Mouse (Mus musculus): ENCODE data around the gene Lgals3. TPM values are rescaled to one million over a fixed set of nuclear protein-coding genes. Genes with fewer than 3 reads are reported as not detected.
A peak's percentile ranks its signal among the peaks of the same experiment; 100 is the strongest.

The Lgals3 gene
- total and polyA plus RNA-seq, 3 experiments: 0.29 to 1.8 TPM; not detected in 1

- Histone ChIP-seq H3K9me3 (replicated peaks; ENCODE audit: low read length) (no peaks in the 10 kb centered on the region), H3K4me1 (ENCODE audit: control insufficient read depth in 1 of 2, insufficient read depth in 2 of 2) (no peaks in the 10 kb centered on the region), H3K79me2 (replicated peaks; ENCODE audit: control insufficient read depth, extremely low read depth, insufficient read depth, poor library complexity, severe bottlenecking) (no peaks in the 10 kb centered on the region), H3K27me3 (replicated peaks) (no peaks in the 10 kb centered on the region), H3K4me3 (replicated peaks in 1 of 3; ENCODE audit: low read depth in 2 of 3, low read length in 2 of 3, poor library complexity in 1 of 3) (no peak overlapping the region), H3K36me3 (replicated peaks in 1 of 2; ENCODE audit: control insufficient read depth in 1 of 2, insufficient read depth in 1 of 2, low read length in 1 of 2) (peaks cover 65 to 96% of the 10 kb centered on the region in 2 experiments), H3K4me2 (ENCODE audit: insufficient read depth, low read depth, poor library complexity, severe bottlenecking) (no peak overlapping the region), H3K27ac (ENCODE audit: insufficient read depth, low read depth) (no peak overlapping the region), H3K9ac (ENCODE audit: insufficient read depth, low read depth) (no peak overlapping the region)
- DNase-seq (ENCODE audit: extremely low read depth): no peak
- no peak for TF ChIP-seq E2F4 (IDR thresholded peaks at IDR 0.05; ENCODE audit: insufficient replicate concordance, low read depth, low read length)
- dilution Hi-C loops (cut with MboI; ENCODE audit: extremely low pct_ligation_motif_present, extremely low pct_unique_long_range_greater_than_20kb, low sequenced_read_pairs): no loop called here
- in situ Hi-C loops (cut with MboI; ENCODE audit: low pct_ligation_motif_present, low pct_unique_long_range_greater_than_20kb, low sequenced_read_pairs): no loop called here
These were observed 38.4 kb downstream of the Lgals3 start for GRCm38 (mm10) chr14:47406000-47406399.

GRCm38 (mm10) chr14:47417346-47417745, 49.8 kb downstream of the Lgals3 start:
- H3K4me3 ChIP-seq (replicated peaks in 1 of 3; ENCODE audit: low read depth in 2 of 3, low read length in 2 of 3, poor library complexity in 1 of 3): peak overlapping the region; percentile 71 to 94 (median 75)
- no peak for TF ChIP-seq ZNF384 (IDR thresholded peaks at IDR 0.05; ENCODE audit: low read depth, low read length)
- TF ChIP-seq CHD1 (IDR thresholded peaks at IDR 0.05; ENCODE audit: low read depth, low read length): no peak
- TF ChIP-seq ZKSCAN1 (IDR thresholded peaks at IDR 0.05; ENCODE audit: borderline replicate concordance, low read depth, low read length): no peak
- no peak for TF ChIP-seq TBP (conservative IDR thresholded peaks at IDR 0.05; ENCODE audit: low read depth, low read length)
- no peak for TF ChIP-seq MEF2A (IDR thresholded peaks at IDR 0.05; ENCODE audit: borderline replicate concordance, low read depth, low read length)
- no peak for TF ChIP-seq TCF12 (IDR thresholded peaks at IDR 0.05; ENCODE audit: low read depth, low read length)
- TF ChIP-seq ETS1 (conservative IDR thresholded peaks at IDR 0.05; ENCODE audit: low read depth, low read length): no peak
- TF ChIP-seq USF2 (conservative IDR thresholded peaks at IDR 0.05; ENCODE audit: low read depth, low read length): no peak
- TF ChIP-seq RAD21 (IDR thresholded peaks at IDR 0.05; ENCODE audit: low read depth, low read length): no peak
- no peak for TF ChIP-seq MAX (IDR thresholded peaks at IDR 0.05; ENCODE audit: low read length)
- TF ChIP-seq E2F4 (IDR thresholded peaks at IDR 0.05; ENCODE audit: insufficient replicate concordance, low read depth, low read length): no peak
- no peak for TF ChIP-seq KAT2A (IDR thresholded peaks at IDR 0.05; ENCODE audit: insufficient replicate concordance, low read length)
- no peak for TF ChIP-seq GABPA (IDR thresholded peaks at IDR 0.05; ENCODE audit: insufficient replicate concordance, low read depth, low read length)
- H3K9me3 ChIP-seq (replicated peaks; ENCODE audit: low read length): no peaks in the 10 kb centered on the region
- in situ Hi-C loops (cut with MboI; ENCODE audit: low pct_ligation_motif_present, low pct_unique_long_range_greater_than_20kb, low sequenced_read_pairs): no loop called here
- peaks cover 19 to 40% of the 10 kb centered on the region in 2 experiments for H3K36me3 ChIP-seq (replicated peaks in 1 of 2; ENCODE audit: control insufficient read depth in 1 of 2, insufficient read depth in 1 of 2, low read length in 1 of 2)
- H3K4me1 ChIP-seq (ENCODE audit: control insufficient read depth in 1 of 2, insufficient read depth in 2 of 2): peaks cover 0 to 24% of the 10 kb centered on the region in 2 experiments; a peak in 2 of 4 replicates
- H3K4me2 ChIP-seq (ENCODE audit: insufficient read depth, low read depth, poor library complexity, severe bottlenecking): peak overlapping the region; percentile 64
- peak overlapping the region; percentile 73 for H3K9ac ChIP-seq (ENCODE audit: insufficient read depth, low read depth)
- no peak for DNase-seq (ENCODE audit: extremely low read depth)
- dilution Hi-C loops (cut with MboI; ENCODE audit: extremely low pct_ligation_motif_present, extremely low pct_unique_long_range_greater_than_20kb, low sequenced_read_pairs): no loop called here
- no peak overlapping the region for H3K27ac ChIP-seq (ENCODE audit: insufficient read depth, low read depth)
- H3K79me2 ChIP-seq (replicated peaks; ENCODE audit: control insufficient read depth, extremely low read depth, insufficient read depth, poor library complexity, severe bottlenecking): peaks cover 20% of the 10 kb centered on the region
- no peaks in the 10 kb centered on the region for H3K27me3 ChIP-seq (replicated peaks)

Data from CH12.LX (cell line).